Mouse (Mus musculus): ENCODE results near the gene Syngr3. TPM values are rescaled to one million over a fixed set of nuclear protein-coding genes. Genes with fewer than 3 reads are reported as not detected.

The Syngr3 gene
- total RNA-seq, 1 experiment, result 4.1 TPM

DNA sequence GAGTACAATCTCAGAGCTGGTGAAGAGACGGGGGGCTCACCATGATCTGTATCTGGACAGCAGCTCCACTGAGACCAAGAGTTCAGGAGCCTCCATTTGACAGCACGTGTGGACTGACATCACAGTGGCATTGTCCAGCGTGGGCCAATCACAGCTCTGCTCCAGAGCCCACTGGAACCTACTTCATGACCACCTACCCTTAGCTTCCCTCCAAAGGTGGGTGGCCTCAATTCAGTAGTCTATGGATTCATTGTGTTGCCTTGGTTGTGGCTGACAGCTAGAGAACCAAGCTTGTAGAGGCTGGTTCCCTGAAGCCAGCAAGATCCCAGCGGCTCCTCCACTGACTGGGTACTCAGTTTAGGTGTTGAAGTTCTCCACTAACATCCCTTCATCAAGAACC is 28.2 kb upstream of the Syngr3 start, which contains the start of the genes Rnf151 and Rps2:
Gene Rnf151, minus strand, starts transcription at position 121 of the 400 bp plus-strand sequence.
Gene Rps2, plus strand, starts transcription at position 174 of the 400 bp plus-strand sequence.
- H3K36me3 ChIP-seq (ENCODE audit: control insufficient read depth, insufficient read depth, low read length, poor library complexity, severe bottlenecking), result peaks cover 43% of the 10 kb centered on the region
- in situ Hi-C loops (cut with MboI; ENCODE audit: low sequenced_read_pairs in 2 of 2, unreplicated experiment in 2 of 2), result no loop called here
- peaks cover 0 to 2% of the 10 kb centered on the region in 2 experiments; a peak in 1 of 4 replicates for H3K4me1 ChIP-seq (ENCODE audit: control insufficient read depth in 2 of 2, insufficient read depth in 2 of 2, low read length in 2 of 2, poor library complexity in 1 of 2)
- peak within 1 kb of the TSS; percentile 77 to 87 for H3K4me3 ChIP-seq (ENCODE audit: insufficient read depth in 1 of 2, low read depth in 1 of 2, low read length in 2 of 2, poor library complexity in 1 of 2, severe bottlenecking in 1 of 2)
- TF ChIP-seq CHD2 (IDR thresholded peaks at IDR 0.05; ENCODE audit: low read depth, low read length) (no peak), HCFC1 (IDR thresholded peaks at IDR 0.05; ENCODE audit: borderline replicate concordance, insufficient read depth, low read length) (no peak), ZC3H11A (IDR thresholded peaks at IDR 0.05; ENCODE audit: borderline replicate concordance, low read depth, low read length) (no peak), ZNF384 (IDR thresholded peaks at IDR 0.05; ENCODE audit: low read depth, low read length) (no peak), MAFK (IDR thresholded peaks at IDR 0.05; ENCODE audit: insufficient read depth, low read depth, low read length) (no peak)
- no peak within 1 kb of the TSS; the same call in 1 of the 2 replicates for H3K27ac ChIP-seq (ENCODE audit: insufficient read depth, low read depth, low read length, poor library complexity, severe bottlenecking)
- DNase-seq (ENCODE audit: low read depth, low spot score), result no peak
- H3K9me3 ChIP-seq (ENCODE audit: control insufficient read depth, insufficient read depth, low read depth, low read length), result no peaks in the 10 kb centered on the region
- peak within 1 kb of the TSS; percentile 61 for H3K9ac ChIP-seq (ENCODE audit: insufficient read depth, low read depth, low read length, poor library complexity, severe bottlenecking)

DNA sequence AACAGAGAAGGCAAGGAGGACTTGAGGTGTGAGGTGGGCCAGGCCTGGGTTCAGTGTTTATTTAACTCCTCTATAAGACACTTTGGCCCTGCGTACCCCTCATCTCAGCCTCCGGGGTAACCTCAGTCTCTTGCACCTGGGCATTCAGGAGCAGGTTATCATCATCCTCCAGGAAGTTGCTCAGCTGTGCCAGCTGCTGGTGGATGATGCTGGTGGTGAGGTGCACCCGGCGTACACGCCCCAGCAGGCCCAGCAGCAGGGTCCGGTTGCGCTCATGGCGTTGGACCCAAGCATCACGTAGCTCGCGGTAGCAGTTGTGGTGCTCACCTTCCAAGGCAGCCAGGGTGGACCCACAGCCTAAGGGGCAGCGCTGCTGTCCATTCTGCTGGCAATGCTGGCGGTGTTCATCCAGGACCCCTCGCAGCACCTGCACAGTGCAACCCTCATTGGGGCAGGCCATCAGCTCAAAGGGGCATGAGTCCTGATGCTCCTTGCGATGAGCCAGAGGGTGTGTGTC is 26.5 kb upstream of the Syngr3 start:
- in situ Hi-C loops (cut with MboI; ENCODE audit: low sequenced_read_pairs in 2 of 2, unreplicated experiment in 2 of 2), result no loop called here
- DNase-seq (ENCODE audit: low read depth, low spot score), result no peak
- peaks cover 0 to 2% of the 10 kb centered on the region in 2 experiments; a peak in 1 of 4 replicates for H3K4me1 ChIP-seq (ENCODE audit: control insufficient read depth in 2 of 2, insufficient read depth in 2 of 2, low read length in 2 of 2, poor library complexity in 1 of 2)
- H3K9ac ChIP-seq (ENCODE audit: insufficient read depth, low read depth, low read length, poor library complexity, severe bottlenecking), result no peak overlapping the region
- no peaks in the 10 kb centered on the region for H3K9me3 ChIP-seq (ENCODE audit: control insufficient read depth, insufficient read depth, low read depth, low read length)
- H3K27ac ChIP-seq (ENCODE audit: insufficient read depth, low read depth, low read length, poor library complexity, severe bottlenecking), result no peak overlapping the region
- peaks cover 29% of the 10 kb centered on the region for H3K36me3 ChIP-seq (ENCODE audit: control insufficient read depth, insufficient read depth, low read length, poor library complexity, severe bottlenecking)
- no peak for TF ChIP-seq ZC3H11A (IDR thresholded peaks at IDR 0.05; ENCODE audit: borderline replicate concordance, low read depth, low read length)
- no peak for TF ChIP-seq ZNF384 (IDR thresholded peaks at IDR 0.05; ENCODE audit: low read depth, low read length)
- TF ChIP-seq CHD2 (IDR thresholded peaks at IDR 0.05; ENCODE audit: low read depth, low read length), result no peak
- TF ChIP-seq MAFK (IDR thresholded peaks at IDR 0.05; ENCODE audit: insufficient read depth, low read depth, low read length), result no peak
- H3K4me3 ChIP-seq (ENCODE audit: insufficient read depth in 1 of 2, low read depth in 1 of 2, low read length in 2 of 2, poor library complexity in 1 of 2, severe bottlenecking in 1 of 2), result no peak overlapping the region

DNA sequence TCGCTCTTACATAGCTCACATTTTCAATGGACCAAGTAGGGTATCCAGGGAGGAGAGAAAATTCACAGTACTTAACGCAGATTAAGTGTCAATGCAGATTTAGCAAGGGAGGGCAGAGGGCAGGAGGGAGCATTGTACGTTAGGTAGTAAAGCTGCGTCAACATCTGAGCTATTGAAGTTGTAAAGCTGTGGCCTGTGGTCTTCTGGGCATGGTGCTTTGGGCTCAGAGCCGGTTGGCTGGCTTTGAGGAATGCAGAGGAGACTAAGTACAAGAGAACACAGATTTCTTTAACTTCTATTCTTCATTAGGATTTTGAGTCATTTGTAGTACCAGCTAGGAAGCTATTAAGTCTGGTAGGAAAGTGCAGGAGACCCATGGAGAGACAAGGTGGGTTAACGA is 25.8 kb upstream of the Syngr3 start:
- Histone ChIP-seq H3K4me3 (ENCODE audit: insufficient read depth in 1 of 2, low read depth in 1 of 2, low read length in 2 of 2, poor library complexity in 1 of 2, severe bottlenecking in 1 of 2) (no peak overlapping the region), H3K27ac (ENCODE audit: insufficient read depth, low read depth, low read length, poor library complexity, severe bottlenecking) (no peak overlapping the region), H3K9me3 (ENCODE audit: control insufficient read depth, insufficient read depth, low read depth, low read length) (no peaks in the 10 kb centered on the region), H3K36me3 (ENCODE audit: control insufficient read depth, insufficient read depth, low read length, poor library complexity, severe bottlenecking) (peaks cover 24% of the 10 kb centered on the region), H3K9ac (ENCODE audit: insufficient read depth, low read depth, low read length, poor library complexity, severe bottlenecking) (no peak overlapping the region), H3K4me1 (ENCODE audit: control insufficient read depth in 2 of 2, insufficient read depth in 2 of 2, low read length in 2 of 2, poor library complexity in 1 of 2) (peaks cover 0 to 2% of the 10 kb centered on the region in 2 experiments; a peak in 1 of 4 replicates)
- in situ Hi-C loops (cut with MboI; ENCODE audit: low sequenced_read_pairs in 2 of 2, unreplicated experiment in 2 of 2), result no loop called here
- TF ChIP-seq CHD2 (IDR thresholded peaks at IDR 0.05; ENCODE audit: low read depth, low read length) (no peak), ZNF384 (IDR thresholded peaks at IDR 0.05; ENCODE audit: low read depth, low read length) (no peak), HCFC1 (IDR thresholded peaks at IDR 0.05; ENCODE audit: borderline replicate concordance, insufficient read depth, low read length) (no peak), MAFK (IDR thresholded peaks at IDR 0.05; ENCODE audit: insufficient read depth, low read depth, low read length) (no peak), ZC3H11A (IDR thresholded peaks at IDR 0.05; ENCODE audit: borderline replicate concordance, low read depth, low read length) (no peak)
- no peak for DNase-seq (ENCODE audit: low read depth, low spot score)

DNA sequence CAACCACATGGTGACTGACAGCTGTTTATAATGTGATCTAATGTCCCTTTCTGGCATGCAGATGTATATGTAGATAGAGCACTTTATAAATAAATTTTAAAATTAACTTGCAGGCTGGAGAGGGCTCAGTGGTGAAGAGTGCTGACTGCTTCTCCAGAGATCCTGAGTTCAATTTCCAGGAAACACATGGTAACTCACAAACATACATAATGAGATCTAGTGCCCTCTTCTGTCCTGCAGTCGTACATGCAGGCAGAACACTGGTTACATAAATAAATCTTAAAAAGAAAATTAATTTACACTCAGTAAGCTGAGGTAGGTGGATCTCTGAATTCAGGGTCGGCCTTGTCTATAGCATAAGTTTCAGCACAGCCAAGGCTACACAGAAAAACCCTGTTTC is 18.9 kb upstream of the Syngr3 start:
- Histone ChIP-seq H3K36me3 (ENCODE audit: control insufficient read depth, insufficient read depth, low read length, poor library complexity, severe bottlenecking) (peaks cover 19% of the 10 kb centered on the region), H3K27ac (ENCODE audit: insufficient read depth, low read depth, low read length, poor library complexity, severe bottlenecking) (no peak overlapping the region), H3K9ac (ENCODE audit: insufficient read depth, low read depth, low read length, poor library complexity, severe bottlenecking) (no peak overlapping the region), H3K4me3 (ENCODE audit: insufficient read depth in 1 of 2, low read depth in 1 of 2, low read length in 2 of 2, poor library complexity in 1 of 2, severe bottlenecking in 1 of 2) (no peak overlapping the region), H3K9me3 (ENCODE audit: control insufficient read depth, insufficient read depth, low read depth, low read length) (no peaks in the 10 kb centered on the region), H3K4me1 (ENCODE audit: control insufficient read depth in 2 of 2, insufficient read depth in 2 of 2, low read length in 2 of 2, poor library complexity in 1 of 2) (no peaks in the 10 kb centered on the region; a peak in 1 of 4 replicates)
- no peak for DNase-seq (ENCODE audit: low read depth, low spot score)
- TF ChIP-seq ZC3H11A (IDR thresholded peaks at IDR 0.05; ENCODE audit: borderline replicate concordance, low read depth, low read length) (no peak), CHD2 (IDR thresholded peaks at IDR 0.05; ENCODE audit: low read depth, low read length) (no peak), ZNF384 (IDR thresholded peaks at IDR 0.05; ENCODE audit: low read depth, low read length) (no peak), MAFK (IDR thresholded peaks at IDR 0.05; ENCODE audit: insufficient read depth, low read depth, low read length) (no peak), HCFC1 (IDR thresholded peaks at IDR 0.05; ENCODE audit: borderline replicate concordance, insufficient read depth, low read length) (no peak)
- in situ Hi-C loops (cut with MboI; ENCODE audit: low sequenced_read_pairs in 2 of 2, unreplicated experiment in 2 of 2), result no loop called here
